Mouse (Mus musculus) midbrain, embryonic 12.5 days (tissue): ENCODE data around the gene Mllt3. TPM values are rescaled to one million over a fixed set of nuclear protein-coding genes. Genes with fewer than 3 reads are reported as not detected.

Experiments used
- ATAC-seq: fragments of 200-750 bp; cut with Nextera tagmentation; 2 replicates; pipeline ENCODE4 v1.8.0; 2017; ENCODE audit warnings: low read depth, moderate TSS enrichment, moderate library complexity; ENCODE audit not compliant: low FRiP score
- H3K27ac ChIP-seq: fragments of 300-500 bp; sonication (generic); replicated peaks from 2 replicates; pipeline ENCODE4 v1.5.1; 2016; ENCODE audit warnings: mild to moderate bottlenecking
- H3K27me3 ChIP-seq: fragments of 300-500 bp; sonication (generic); 2 replicates; pipeline ENCODE4 v1.6.1; 2016; ENCODE audit warnings: mild to moderate bottlenecking
- H3K36me3 ChIP-seq: fragments of 300-500 bp; sonication (generic); 2 replicates; pipeline ENCODE4 v1.6.1; 2016
- H3K4me1 ChIP-seq: fragments of 300-500 bp; sonication (generic); 2 replicates; pipeline ENCODE4 v1.6.1; 2016
- H3K4me2 ChIP-seq: fragments of 300-500 bp; sonication (generic); replicated peaks from 2 replicates; pipeline ENCODE4 v1.6.1; 2016; ENCODE audit warnings: mild to moderate bottlenecking, moderate library complexity
- H3K4me3 ChIP-seq: fragments of 300-500 bp; sonication (generic); 2 replicates; pipeline ENCODE4 v1.5.1; 2016; ENCODE audit warnings: mild to moderate bottlenecking
- H3K9ac ChIP-seq: fragments of 300-500 bp; sonication (generic); replicated peaks from 2 replicates; pipeline ENCODE4 v1.6.1; 2016; ENCODE audit warnings: mild to moderate bottlenecking, moderate library complexity
- H3K9me3 ChIP-seq: fragments of 300-500 bp; sonication (generic); 2 replicates; pipeline ENCODE4 v1.6.1; 2016; ENCODE audit warnings: mild to moderate bottlenecking
- WGBS: fragments of 180-500 bp; shearing (Covaris S2); methylation state at CpG from one replicate; pipeline ENCODE4 v1.1.7; 2016; 5-methylcytosine and 5-hydroxymethylcytosine counted together
- polyA plus RNA-seq: library from polyadenylated mRNA; unstranded; fragments of >200 nt; fragmentation: Nextera tagmentation; extraction: Ambion mirVana; gene quantifications from 2 replicates; pipeline ENCODE4 v1.2.1, GENCODE M21; 2016

Gene Mllt3
- polyA plus RNA-seq, 1 experiment from 2014 or later: 80.2 TPM

GRCm38 (mm10) chr4:87750856-87751514 is 282.2 kb downstream of the Mllt3 start:
- 94% methylated on average over 5 of the region's 5 CpGs for WGBS
- Histone ChIP-seq H3K36me3 (no peaks in the 10 kb centered on the region), H3K9me3 (no peaks in the 10 kb centered on the region), H3K27ac (no peak overlapping the region), H3K4me2 (no peak overlapping the region), H3K9ac (no peak overlapping the region), H3K4me1 (peaks cover 4% of the 10 kb centered on the region; the same call in 1 of the 2 replicates), H3K27me3 (no peaks in the 10 kb centered on the region; the same call in 1 of the 2 replicates), H3K4me3 (no peak overlapping the region)
- no peak for ATAC-seq

- Histone ChIP-seq H3K27me3 (no peaks in the 10 kb centered on the region; the same call in 1 of the 2 replicates), H3K4me3 (no peak overlapping the region), H3K27ac (no peak overlapping the region), H3K9me3 (no peaks in the 10 kb centered on the region), H3K36me3 (no peaks in the 10 kb centered on the region), H3K9ac (no peak overlapping the region), H3K4me1 (peaks cover 4% of the 10 kb centered on the region; the same call in 1 of the 2 replicates), H3K4me2 (no peak overlapping the region)
- WGBS: 28% methylated on average over 4 of the region's 4 CpGs
- ATAC-seq: no peak
These were observed 283.5 kb downstream of the Mllt3 start for GRCm38 (mm10) chr4:87749532-87750234.

- H3K9ac ChIP-seq: no peak overlapping the region
- H3K27me3 ChIP-seq: no peaks in the 10 kb centered on the region; the same call in 1 of the 2 replicates
- H3K4me3 ChIP-seq: no peak overlapping the region
- no peaks in the 10 kb centered on the region for H3K36me3 ChIP-seq
- H3K4me1 ChIP-seq: peaks cover 4% of the 10 kb centered on the region; the same call in 1 of the 2 replicates
- ATAC-seq: no peak
- no peak overlapping the region for H3K4me2 ChIP-seq
- H3K9me3 ChIP-seq: no peaks in the 10 kb centered on the region
- H3K27ac ChIP-seq: no peak overlapping the region
- 82% methylated on average over 3 of the region's 3 CpGs for WGBS
These were observed 288.0 kb downstream of the Mllt3 start for GRCm38 (mm10) chr4:87745016-87745645.

- no peaks in the 10 kb centered on the region for H3K27me3 ChIP-seq
- no peaks in the 10 kb centered on the region for H3K36me3 ChIP-seq
- no peak overlapping the region for H3K4me3 ChIP-seq
- H3K27ac ChIP-seq: no peak overlapping the region
- H3K9ac ChIP-seq: no peak overlapping the region
- no peak overlapping the region for H3K4me2 ChIP-seq
- ATAC-seq: peak; percentile 52
- peaks cover 11% of the 10 kb centered on the region; the same call in 1 of the 2 replicates for H3K4me1 ChIP-seq
- 0 out of 2 replicates have a peak, but pooled peaks cover 2% of the 10 kb centered on the region for H3K9me3 ChIP-seq
- WGBS: 59% methylated on average over 7 of the region's 7 CpGs
These were observed 293.5 kb downstream of the Mllt3 start for GRCm38 (mm10) chr4:87739524-87740128.

GRCm38 (mm10) chr4:87739104-87739503 is 294.1 kb downstream of the Mllt3 start:
- Histone ChIP-seq H3K4me2 (no peak overlapping the region), H3K27me3 (no peaks in the 10 kb centered on the region), H3K36me3 (no peaks in the 10 kb centered on the region), H3K4me1 (peaks cover 11% of the 10 kb centered on the region; the same call in 1 of the 2 replicates), H3K27ac (no peak overlapping the region), H3K9ac (no peak overlapping the region), H3K9me3 (0 out of 2 replicates have a peak, but pooled peaks cover 3% of the 10 kb centered on the region), H3K4me3 (no peak overlapping the region)
- WGBS: 91% methylated on average over 2 of the region's 2 CpGs
- no peak for ATAC-seq

GRCm38 (mm10) chr4:87737201-87737806 is 295.9 kb downstream of the Mllt3 start:
- no peak for ATAC-seq
- peaks cover 14% of the 10 kb centered on the region; the same call in 1 of the 2 replicates for H3K4me1 ChIP-seq
- H3K36me3 ChIP-seq: no peaks in the 10 kb centered on the region
- no peaks in the 10 kb centered on the region for H3K27me3 ChIP-seq
- no peak overlapping the region for H3K9ac ChIP-seq
- H3K4me3 ChIP-seq: no peak overlapping the region
- WGBS: 86% methylated on average over 6 of the region's 6 CpGs
- H3K4me2 ChIP-seq: no peak overlapping the region
- H3K9me3 ChIP-seq: 0 out of 2 replicates have a peak, but pooled peaks cover 3% of the 10 kb centered on the region
- no peak overlapping the region for H3K27ac ChIP-seq

GRCm38 (mm10) chr4:87736779-87737178 is 296.4 kb downstream of the Mllt3 start:
- no peak overlapping the region for H3K4me3 ChIP-seq
- H3K4me2 ChIP-seq: no peak overlapping the region
- no peak for ATAC-seq
- no peak overlapping the region for H3K27ac ChIP-seq
- no peaks in the 10 kb centered on the region for H3K36me3 ChIP-seq
- H3K4me1 ChIP-seq: peaks cover 15% of the 10 kb centered on the region; the same call in 1 of the 2 replicates
- H3K9ac ChIP-seq: no peak overlapping the region
- H3K9me3 ChIP-seq: 0 out of 2 replicates have a peak, but pooled peaks cover 3% of the 10 kb centered on the region
- H3K27me3 ChIP-seq: no peaks in the 10 kb centered on the region
- WGBS: 82% methylated on average over 3 of the region's 3 CpGs

- 0 out of 2 replicates have a peak, but pooled peaks cover 3% of the 10 kb centered on the region for H3K9me3 ChIP-seq
- no peak overlapping the region for H3K4me2 ChIP-seq
- 55% methylated on average over 5 of the region's 5 CpGs for WGBS
- no peak for ATAC-seq
- no peaks in the 10 kb centered on the region for H3K36me3 ChIP-seq
- no peak overlapping the region for H3K4me3 ChIP-seq
- peaks cover 4% of the 10 kb centered on the region; the same call in 1 of the 2 replicates for H3K4me1 ChIP-seq
- H3K27ac ChIP-seq: no peak overlapping the region
- no peak overlapping the region for H3K9ac ChIP-seq
- no peaks in the 10 kb centered on the region for H3K27me3 ChIP-seq
These were observed 302.0 kb downstream of the Mllt3 start for GRCm38 (mm10) chr4:87731118-87731672.

GRCm38 (mm10) chr4:87728581-87728980 is 304.6 kb downstream of the Mllt3 start:
- no peak overlapping the region for H3K9ac ChIP-seq
- ATAC-seq: no peak
- H3K27ac ChIP-seq: no peak overlapping the region
- no peak overlapping the region for H3K4me2 ChIP-seq
- peaks cover 4% of the 10 kb centered on the region; the same call in 1 of the 2 replicates for H3K4me1 ChIP-seq
- H3K4me3 ChIP-seq: no peak overlapping the region
- WGBS: 80% methylated on average over 1 of the region's 1 CpGs
- no peaks in the 10 kb centered on the region for H3K9me3 ChIP-seq
- no peaks in the 10 kb centered on the region for H3K27me3 ChIP-seq
- no peaks in the 10 kb centered on the region for H3K36me3 ChIP-seq

- Histone ChIP-seq H3K27me3 (no peaks in the 10 kb centered on the region), H3K4me3 (no peak overlapping the region), H3K27ac (no peak overlapping the region), H3K9ac (no peak overlapping the region), H3K4me1 (0 out of 2 replicates have a peak, but pooled peaks cover 11% of the 10 kb centered on the region), H3K36me3 (no peaks in the 10 kb centered on the region), H3K9me3 (no peaks in the 10 kb centered on the region), H3K4me2 (no peak overlapping the region)
- WGBS: 59% methylated on average over 6 of the region's 6 CpGs
- peak; percentile 78 for ATAC-seq
These were observed 309.7 kb downstream of the Mllt3 start for GRCm38 (mm10) chr4:87723448-87723847.
